Mouse (Mus musculus) forebrain, embryonic 14.5 days (tissue): ENCODE measurements around the gene B4galnt4. TPM values are rescaled to one million over a fixed set of nuclear protein-coding genes. Genes with fewer than 3 reads are reported as not detected.

Source experiments
- ATAC-seq: fragments of 200-750 bp; cut with Nextera tagmentation; 2 replicates; pipeline ENCODE4 v1.8.0; 2017; ENCODE audit warnings: mild to moderate bottlenecking, moderate library complexity
- DNase-seq: peaks from one replicate; pipeline ENCODE4 v3.0.0-alpha.2; 2015; ENCODE audit warnings: low spot score
- H3K27ac ChIP-seq: fragments of 300-500 bp; sonication (generic); 2 replicates; pipeline ENCODE4 v1.5.1; 2014; ENCODE audit warnings: low read depth, mild to moderate bottlenecking, control low read depth, low read length, moderate library complexity
- H3K27me3 ChIP-seq: fragments of 300-500 bp; sonication (generic); replicated peaks from 2 replicates; pipeline ENCODE4 v1.6.1; 2014; ENCODE audit warnings: low read length, control low read depth, mixed read lengths; ENCODE audit not compliant: control insufficient read depth, insufficient read depth
- H3K36me3 ChIP-seq: fragments of 300-500 bp; sonication (generic); 2 replicates; pipeline ENCODE4 v1.6.1; 2014; ENCODE audit warnings: low read length, control low read depth; ENCODE audit not compliant: control insufficient read depth, insufficient read depth
- H3K4me1 ChIP-seq: fragments of 300-500 bp; sonication (generic); 2 replicates; pipeline ENCODE4 v1.6.1; 2014; ENCODE audit warnings: antibody characterized with exemption, low read length, control low read depth; ENCODE audit not compliant: control insufficient read depth, insufficient read depth
- H3K4me2 ChIP-seq: fragments of 300-500 bp; sonication (generic); 2 replicates; pipeline ENCODE4 v1.6.1; 2014; ENCODE audit warnings: mild to moderate bottlenecking, control low read depth, low read length
- H3K4me3 ChIP-seq: fragments of 300-500 bp; sonication (generic); 2 replicates; pipeline ENCODE4 v1.5.1; 2014; ENCODE audit warnings: low read depth, low read length, control low read depth
- H3K9ac ChIP-seq: fragments of 300-500 bp; sonication (generic); 2 replicates; pipeline ENCODE4 v1.6.1; 2014; ENCODE audit warnings: mild to moderate bottlenecking, low read length, control low read depth, moderate library complexity
- H3K9me3 ChIP-seq: fragments of 300-500 bp; sonication (generic); replicated peaks from 2 replicates; pipeline ENCODE4 v1.6.1; 2016; ENCODE audit warnings: low read length, control low read depth, mixed read lengths; ENCODE audit not compliant: control insufficient read depth
- WGBS: fragments of 180-500 bp; shearing (Covaris S2); extraction: QIAGEN DNeasy Blood & Tissue Kit; methylation state at CpG from one replicate; pipeline ENCODE4 v1.1.7; 2014; 5-methylcytosine and 5-hydroxymethylcytosine counted together
- polyA plus RNA-seq: library from polyadenylated mRNA; unstranded; fragments of >200 nt; fragmentation: Nextera tagmentation; extraction: Ambion mirVana; gene quantifications from 2 replicates; pipeline ENCODE4 v1.2.1, GENCODE M21; 2014

The B4galnt4 gene
- polyA plus RNA-seq, 1 experiment from 2014 or later = 29.1 TPM

GRCm38 (mm10) chr7:141040867-141041606 lies 19.9 kb upstream of the B4galnt4 start:
- no peak for ATAC-seq
- H3K4me2 ChIP-seq = no peak overlapping the region
- no peak overlapping the region for H3K27ac ChIP-seq

GRCm38 (mm10) chr7:141041661-141042060 lies 19.2 kb upstream of the B4galnt4 start:
- Histone ChIP-seq H3K9ac (no peak overlapping the region), H3K9me3 (no peaks in the 10 kb centered on the region), H3K27ac (no peak overlapping the region), H3K4me1 (no peaks in the 10 kb centered on the region), H3K4me2 (no peak overlapping the region), H3K27me3 (no peaks in the 10 kb centered on the region), H3K4me3 (no peak overlapping the region), H3K36me3 (no peaks in the 10 kb centered on the region)
- ATAC-seq = peak; percentile 78; the same call in 1 of the 2 replicates
- peak; percentile 75 for DNase-seq
- 29% methylated on average over 5 of the region's 5 CpGs for WGBS

More at GRCm38 (mm10) chr7:141040867-141041606, 19.9 kb upstream of the B4galnt4 start:
- no peaks in the 10 kb centered on the region for H3K4me1 ChIP-seq
- H3K4me3 ChIP-seq = no peak overlapping the region
- no peaks in the 10 kb centered on the region for H3K36me3 ChIP-seq
- 42% methylated on average over 6 of the region's 9 CpGs for WGBS
- H3K9ac ChIP-seq = no peak overlapping the region
- no peaks in the 10 kb centered on the region for H3K27me3 ChIP-seq
- no peak for DNase-seq
- no peaks in the 10 kb centered on the region for H3K9me3 ChIP-seq

DNA sequence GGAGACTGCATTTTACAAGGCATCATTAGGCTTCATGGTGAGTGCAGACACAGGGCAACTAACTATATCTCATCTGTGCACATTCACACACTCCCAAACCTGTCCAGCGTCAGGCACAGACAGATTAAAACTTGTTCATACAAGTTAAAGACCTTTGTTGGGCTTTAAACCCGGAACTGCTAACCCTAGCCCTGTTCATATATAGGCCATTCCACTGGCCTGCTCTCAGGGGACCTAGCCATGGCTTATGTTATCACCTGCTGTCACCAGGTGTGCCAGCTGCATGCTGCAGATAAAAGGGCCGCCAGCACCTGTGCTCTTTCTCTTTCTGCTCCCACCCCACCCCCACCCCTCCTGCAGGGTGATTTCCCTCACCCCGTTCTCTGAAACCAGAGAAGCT lies 18.4 kb upstream of the B4galnt4 start:
- no peaks in the 10 kb centered on the region for H3K36me3 ChIP-seq
- no peak overlapping the region for H3K27ac ChIP-seq
- no peak overlapping the region for H3K4me2 ChIP-seq
- no peak overlapping the region for H3K9ac ChIP-seq
- ATAC-seq (no peak), DNase-seq (no peak)
- H3K4me1 ChIP-seq = peaks cover 3% of the 10 kb centered on the region; the same call in 1 of the 2 replicates
- H3K4me3 ChIP-seq = no peak overlapping the region
- H3K27me3 ChIP-seq = no peaks in the 10 kb centered on the region; the same call in 1 of the 2 replicates
- H3K9me3 ChIP-seq = no peaks in the 10 kb centered on the region
- 59% methylated on average over 4 of the region's 4 CpGs for WGBS

- peaks cover 7% of the 10 kb centered on the region for H3K4me1 ChIP-seq
- no peak overlapping the region for H3K9ac ChIP-seq
- 74% methylated on average over 6 of the region's 6 CpGs for WGBS
- ATAC-seq (no peak), DNase-seq (no peak)
- no peaks in the 10 kb centered on the region for H3K9me3 ChIP-seq
- H3K27me3 ChIP-seq = no peaks in the 10 kb centered on the region; the same call in 1 of the 2 replicates
- H3K27ac ChIP-seq = no peak overlapping the region
- H3K4me3 ChIP-seq = no peak overlapping the region
- peak overlapping the region; percentile 78 for H3K4me2 ChIP-seq
- H3K36me3 ChIP-seq = no peaks in the 10 kb centered on the region
Observed at GRCm38 (mm10) chr7:141046931-141047580, 13.8 kb upstream of the B4galnt4 start.

GRCm38 (mm10) chr7:141047581-141048225 lies 13.2 kb upstream of the B4galnt4 start:
- DNase-seq (peak; percentile 73), ATAC-seq (peak; percentile 87)
- H3K4me1 ChIP-seq = peaks cover 7% of the 10 kb centered on the region
- peak overlapping the region; percentile 60; the same call in 1 of the 2 replicates for H3K27ac ChIP-seq
- peak overlapping the region; percentile 30 for H3K4me3 ChIP-seq
- H3K27me3 ChIP-seq = no peaks in the 10 kb centered on the region; the same call in 1 of the 2 replicates
- peak overlapping the region; percentile 78 for H3K4me2 ChIP-seq
- H3K36me3 ChIP-seq = no peaks in the 10 kb centered on the region
- no peaks in the 10 kb centered on the region for H3K9me3 ChIP-seq
- 6% methylated on average over 15 of the region's 19 CpGs for WGBS
- peak overlapping the region; percentile 61 for H3K9ac ChIP-seq

GRCm38 (mm10) chr7:141048226-141049218 lies 12.4 kb upstream of the B4galnt4 start:
- DNase-seq = peak; percentile 95
- ATAC-seq = peak; percentile 95
- peak overlapping the region; percentile 61 for H3K9ac ChIP-seq
- no peaks in the 10 kb centered on the region for H3K36me3 ChIP-seq
- H3K9me3 ChIP-seq = no peaks in the 10 kb centered on the region
- 14% methylated on average over 21 of the region's 21 CpGs for WGBS
- H3K4me3 ChIP-seq = peak overlapping the region; percentile 30
- H3K4me1 ChIP-seq = peaks cover 7% of the 10 kb centered on the region
- H3K4me2 ChIP-seq = peak overlapping the region; percentile 78
- H3K27ac ChIP-seq = peak overlapping the region; percentile 60; the same call in 1 of the 2 replicates
- H3K27me3 ChIP-seq = no peaks in the 10 kb centered on the region; the same call in 1 of the 2 replicates

DNA sequence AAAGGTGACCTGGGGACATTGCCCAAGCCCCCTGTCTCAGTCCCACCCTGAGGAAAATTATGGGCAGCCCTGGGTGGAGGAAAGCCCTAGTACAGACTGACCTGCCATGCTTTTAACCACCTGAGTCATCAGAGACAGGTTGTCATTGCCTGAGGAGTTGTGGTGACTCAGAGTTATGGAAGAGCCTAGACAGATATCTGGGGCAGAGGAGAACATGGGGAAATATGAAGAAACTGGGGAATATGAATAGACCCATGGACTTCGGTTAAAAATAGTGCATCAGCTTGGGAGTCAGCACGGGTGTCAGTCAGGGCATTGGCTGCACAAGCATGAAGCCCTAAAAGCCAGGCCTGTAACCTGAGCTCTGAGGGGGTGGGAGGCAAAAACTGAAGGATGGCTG lies 11.6 kb upstream of the B4galnt4 start:
- no peaks in the 10 kb centered on the region for H3K9me3 ChIP-seq
- no peak overlapping the region for H3K27ac ChIP-seq
- no peak for ATAC-seq
- H3K36me3 ChIP-seq = no peaks in the 10 kb centered on the region
- DNase-seq = no peak
- WGBS = 85% methylated on average over 2 of the region's 2 CpGs
- no peaks in the 10 kb centered on the region; the same call in 1 of the 2 replicates for H3K27me3 ChIP-seq
- H3K9ac ChIP-seq = no peak overlapping the region
- H3K4me1 ChIP-seq = peaks cover 7% of the 10 kb centered on the region
- H3K4me2 ChIP-seq = no peak overlapping the region
- H3K4me3 ChIP-seq = no peak overlapping the region

GRCm38 (mm10) chr7:141051060-141051685 lies 9.7 kb upstream of the B4galnt4 start:
- Histone ChIP-seq H3K27me3 (no peaks in the 10 kb centered on the region; the same call in 1 of the 2 replicates), H3K9me3 (no peaks in the 10 kb centered on the region), H3K36me3 (no peaks in the 10 kb centered on the region), H3K4me2 (no peak overlapping the region), H3K4me3 (no peak overlapping the region), H3K27ac (no peak overlapping the region), H3K4me1 (peaks cover 7% of the 10 kb centered on the region), H3K9ac (no peak overlapping the region)
- WGBS = 73% methylated on average over 17 of the region's 17 CpGs
- ATAC-seq (no peak), DNase-seq (no peak)
